Mouse (Mus musculus) Muller cell, postnatal 12 days (primary cell): ENCODE results near the gene Ttll9.
A peak's percentile ranks its signal among the peaks of the same experiment; 100 is the strongest.

ENCODE experiments used
- DNase-seq: peaks from one replicate; pipeline ENCODE4 v3.0.0-alpha.2; 2015; ENCODE audit errors: inconsistent ontology term

Ttll9 gene

DNA sequence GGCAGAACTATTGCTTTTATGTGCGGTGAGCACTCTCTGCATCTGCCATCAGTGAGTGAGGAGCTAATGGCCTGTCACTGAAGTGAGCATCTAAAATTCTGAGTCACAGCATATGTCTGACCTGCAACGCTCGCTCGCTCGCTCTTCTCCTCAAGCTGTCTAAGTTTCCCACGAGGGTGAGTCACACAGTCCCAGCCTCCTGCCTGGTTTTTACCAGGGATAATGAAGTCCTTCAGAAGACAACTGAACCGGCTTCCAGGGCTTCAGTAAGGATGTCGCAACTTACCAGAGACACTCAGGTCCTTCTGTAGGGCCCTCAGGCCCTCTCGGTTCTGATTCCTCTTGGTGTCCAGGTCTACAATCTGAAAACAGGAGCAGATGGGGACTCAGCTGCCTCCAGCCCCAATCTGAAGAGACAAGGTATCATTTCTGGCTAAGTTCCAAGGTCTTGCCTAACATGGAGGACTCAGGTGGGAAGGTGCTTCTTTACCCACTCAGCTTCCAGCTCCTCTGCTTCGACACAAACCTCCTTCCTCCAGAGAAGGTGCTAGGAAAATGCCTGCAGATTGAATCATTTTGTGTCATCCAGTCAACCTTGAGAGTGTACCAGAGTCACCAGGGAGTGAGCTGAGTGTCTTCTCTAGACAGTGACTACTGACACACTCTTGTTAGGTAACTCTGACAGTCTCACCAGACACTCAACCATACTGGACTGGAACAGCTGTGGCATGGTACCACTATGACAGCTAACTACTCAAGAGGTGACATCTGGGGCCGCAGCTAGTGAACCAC lies 51.6 kb downstream of the Ttll9 start:
- DNase-seq: peak; percentile 39

GRCm38 (mm10) chr2:153014758-153015593 lies 52.7 kb downstream of the Ttll9 start, which contains the start of gene Pdrg1:
Gene Pdrg1 (minus strand): TSS chr2:153015427.
- DNase-seq: peak; percentile 97

GRCm38 (mm10) chr2:153015804-153016203 lies 53.5 kb downstream of the Ttll9 start:
- no peak for DNase-seq

- DNase-seq: no peak
Measured at GRCm38 (mm10) chr2:153016786-153017185, 54.5 kb downstream of the Ttll9 start.

DNA sequence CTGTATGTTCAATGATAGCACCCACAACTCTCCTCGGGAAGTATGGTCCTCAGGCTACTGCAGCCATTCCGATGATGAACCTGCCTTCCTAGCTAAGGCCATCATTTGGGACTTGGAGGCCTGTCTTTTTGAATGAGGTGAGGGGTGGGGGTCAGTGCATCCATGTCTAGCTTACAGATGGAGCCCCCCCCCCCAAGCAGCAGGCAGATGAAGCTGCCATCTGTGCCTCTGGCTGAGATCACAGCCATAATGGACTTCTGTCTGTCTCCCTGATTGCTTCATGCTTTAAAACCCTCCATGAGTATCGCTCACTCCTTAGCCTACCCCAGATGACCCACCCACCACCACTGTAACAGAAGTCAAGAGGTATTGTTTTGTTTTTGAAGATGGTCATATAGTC lies 57.1 kb downstream of the Ttll9 start:
- DNase-seq: no peak

DNA sequence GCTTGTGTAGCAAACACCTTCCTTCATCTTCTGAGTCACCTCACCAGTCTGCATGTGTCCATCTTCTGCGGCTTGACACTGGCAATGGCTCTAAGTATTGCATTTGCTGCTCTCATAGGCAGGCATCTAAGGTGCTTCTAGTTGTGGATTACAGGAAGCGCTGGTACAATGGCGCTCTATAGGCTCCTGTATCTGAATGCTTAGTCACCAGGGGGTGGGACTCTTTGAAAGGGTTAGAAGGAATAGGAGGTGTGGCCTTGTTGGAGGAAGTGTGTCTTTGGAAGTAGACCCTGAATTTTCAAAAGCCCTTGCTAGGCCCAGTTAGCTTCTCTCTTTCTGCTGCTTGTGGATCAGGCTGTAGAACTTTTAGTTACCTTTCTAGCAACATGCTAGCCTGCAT lies 58.9 kb downstream of the Ttll9 start:
- no peak for DNase-seq

DNA sequence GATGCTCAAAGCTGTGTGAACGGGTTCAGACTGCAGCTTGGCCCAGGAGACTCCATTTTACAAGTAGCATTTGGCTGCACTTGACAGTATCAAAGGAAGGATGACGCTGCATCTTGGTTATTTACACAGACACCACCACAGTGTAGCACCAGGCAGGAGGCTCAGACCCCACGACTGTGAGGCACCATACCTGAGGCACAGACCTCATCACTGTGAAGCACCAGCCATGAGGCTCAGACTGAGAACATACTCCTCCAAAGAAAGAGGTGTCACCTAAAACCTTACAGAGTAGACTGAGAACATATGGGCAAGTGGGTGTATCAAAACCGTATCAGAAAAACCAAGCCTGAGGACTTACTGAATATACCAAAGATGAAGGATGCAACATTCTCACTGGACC lies 60.6 kb downstream of the Ttll9 start:
- no peak for DNase-seq

GRCm38 (mm10) chr2:153026052-153026451 lies 63.8 kb downstream of the Ttll9 start:
- DNase-seq: no peak

GRCm38 (mm10) chr2:153027501-153027900 lies 65.2 kb downstream of the Ttll9 start:
- no peak for DNase-seq

- DNase-seq: no peak
Measured at GRCm38 (mm10) chr2:153030422-153030821, 68.1 kb downstream of the Ttll9 start.

DNA sequence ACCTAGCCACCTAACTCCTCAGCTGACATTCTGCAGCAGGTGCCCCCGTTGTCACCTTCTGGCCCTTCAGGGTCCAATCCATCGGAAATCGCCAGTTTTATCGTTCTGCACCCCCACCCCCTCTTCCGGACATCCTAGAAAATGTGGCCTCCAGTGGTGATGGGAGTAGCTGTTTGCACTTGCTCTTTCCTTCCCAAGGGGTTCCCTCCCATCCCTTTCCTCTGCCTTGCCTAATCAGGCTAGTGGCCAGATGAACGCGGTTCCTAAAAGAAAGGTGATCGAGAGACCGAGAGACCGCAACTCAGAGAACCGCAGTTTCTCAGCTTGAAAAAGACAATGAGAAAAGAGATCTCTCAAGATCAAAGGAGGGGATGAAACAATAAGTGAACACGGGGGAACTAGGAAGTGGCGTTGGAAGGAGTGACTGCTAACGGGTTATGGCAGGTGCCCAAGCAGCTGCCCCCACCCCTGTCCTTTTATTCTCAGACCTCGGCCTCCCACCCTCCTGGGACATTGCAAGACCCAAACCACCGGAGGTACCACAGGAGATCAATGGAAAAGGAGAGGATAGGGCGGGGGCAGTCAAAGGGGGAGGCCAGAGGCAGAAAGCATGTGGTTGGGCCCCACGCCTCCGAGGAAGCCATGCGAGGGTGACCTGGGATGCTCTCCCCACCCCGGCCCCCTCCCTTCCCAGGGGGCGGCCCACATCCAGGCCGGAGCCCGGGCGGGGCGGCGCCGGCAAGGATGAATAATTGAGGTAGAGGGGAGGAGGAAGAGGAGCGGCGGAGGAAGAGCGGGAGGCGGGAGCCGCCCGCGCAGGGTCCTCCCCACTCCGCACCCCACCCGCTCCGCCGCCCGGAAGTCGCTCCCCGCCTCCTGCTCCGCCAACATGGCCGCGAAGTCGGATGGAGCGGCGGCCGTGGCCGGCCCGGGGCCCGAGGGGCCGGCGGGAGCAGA lies 69.1 kb downstream of the Ttll9 start, which contains the start of gene Xkr7:
Xkr7 (plus strand) TSS at position 727 of the 957 bp plus-strand sequence.
- DNase-seq: no peak

GRCm38 (mm10) chr2:153032083-153032842 lies 70.0 kb downstream of the Ttll9 start:
- peak; percentile 80 for DNase-seq

DNA sequence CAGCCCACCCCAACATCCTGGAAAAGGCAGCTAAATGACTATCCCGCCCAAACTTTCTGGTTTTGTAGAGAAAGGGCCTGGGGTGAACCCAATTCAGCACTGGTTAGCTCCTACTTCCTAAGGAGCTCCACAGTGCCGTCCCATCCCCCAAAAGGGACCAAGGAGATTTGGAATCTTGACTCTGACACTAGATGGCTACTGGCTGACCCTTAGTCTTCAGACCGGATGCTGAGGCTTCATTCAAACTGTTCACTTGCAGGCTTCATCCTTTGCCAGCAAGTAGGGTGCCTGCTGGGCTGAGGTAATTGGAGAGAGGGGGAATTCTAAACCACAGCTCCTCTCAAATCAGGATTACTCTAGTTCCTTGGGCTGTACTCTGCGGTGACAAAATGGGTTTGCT lies 70.7 kb downstream of the Ttll9 start:
- no peak for DNase-seq

DNA sequence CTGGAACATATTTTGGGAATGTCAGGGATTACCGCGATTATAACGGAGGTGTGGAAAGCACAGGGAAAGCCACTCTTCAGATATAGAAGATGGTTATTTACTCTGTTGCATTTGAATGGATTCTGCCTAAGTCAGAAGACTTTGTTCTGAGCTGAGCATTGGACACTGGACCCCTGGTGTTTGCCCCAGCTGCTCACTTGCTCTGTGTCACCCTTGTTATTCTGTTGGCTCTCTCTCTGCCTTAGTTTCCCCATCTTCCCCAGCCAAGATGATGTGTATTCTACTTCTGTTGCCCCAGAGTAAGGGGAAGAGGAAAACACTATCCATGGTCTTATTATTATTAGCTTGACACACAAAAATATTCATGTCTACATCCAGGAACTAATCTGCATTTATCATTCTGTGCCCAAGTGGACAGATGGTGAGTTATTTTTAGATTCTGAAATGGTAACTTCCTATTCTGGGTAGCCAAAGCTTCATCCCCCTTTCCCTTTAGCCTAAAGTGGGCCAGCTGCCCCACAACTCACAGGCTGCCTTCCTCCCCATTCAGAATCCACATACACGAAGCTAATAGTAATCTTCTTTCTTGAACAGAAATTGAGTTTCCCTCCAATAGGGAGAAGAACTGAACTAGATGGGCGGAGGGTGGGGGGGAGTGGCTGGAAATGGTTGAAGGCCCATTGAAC lies 71.4 kb downstream of the Ttll9 start:
- DNase-seq: no peak

DNA sequence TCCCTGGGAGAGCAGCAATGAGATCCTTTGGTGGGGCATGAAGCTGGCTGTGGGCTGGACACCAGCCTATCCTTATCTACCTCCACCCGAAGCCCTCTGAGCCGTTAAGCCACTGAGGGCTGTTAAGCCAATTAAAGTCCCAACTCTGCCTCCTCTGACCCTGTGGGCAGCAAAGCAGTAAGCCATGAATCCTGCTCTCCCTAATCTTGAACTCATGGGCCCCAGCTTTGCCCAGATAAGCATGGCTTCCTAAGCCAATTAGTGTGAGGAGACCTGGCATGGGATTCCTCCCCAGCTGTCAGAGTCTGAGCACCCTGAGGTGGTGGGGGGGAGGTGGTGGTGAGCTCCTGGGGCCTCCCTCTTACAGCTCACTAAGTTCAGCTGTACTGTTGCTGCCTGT lies 74.4 kb downstream of the Ttll9 start:
- no peak for DNase-seq

- no peak for DNase-seq
Measured at GRCm38 (mm10) chr2:153043886-153044285, 81.6 kb downstream of the Ttll9 start.

DNA sequence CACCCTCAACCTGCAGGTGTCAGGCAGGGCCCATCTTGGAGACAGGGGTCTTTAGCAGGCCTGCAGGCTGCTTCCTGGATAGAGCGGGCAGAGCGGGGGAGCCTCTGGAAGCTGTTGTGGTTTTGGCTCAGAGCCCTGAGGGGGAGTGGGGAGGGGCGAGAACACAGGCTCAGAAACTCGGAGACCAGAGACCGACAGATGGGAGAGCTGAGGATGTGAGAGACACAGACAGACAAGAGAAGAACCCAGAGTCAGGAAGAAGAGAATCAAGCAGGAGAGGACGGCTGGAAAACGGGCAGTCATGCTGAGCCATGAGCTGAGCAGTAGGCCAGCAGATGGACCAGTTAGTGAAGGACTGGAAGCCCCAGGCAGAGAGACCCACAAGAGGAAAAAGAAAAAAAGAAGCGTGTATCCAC lies 83.6 kb downstream of the Ttll9 start:
- peak; percentile 1 for DNase-seq

DNA sequence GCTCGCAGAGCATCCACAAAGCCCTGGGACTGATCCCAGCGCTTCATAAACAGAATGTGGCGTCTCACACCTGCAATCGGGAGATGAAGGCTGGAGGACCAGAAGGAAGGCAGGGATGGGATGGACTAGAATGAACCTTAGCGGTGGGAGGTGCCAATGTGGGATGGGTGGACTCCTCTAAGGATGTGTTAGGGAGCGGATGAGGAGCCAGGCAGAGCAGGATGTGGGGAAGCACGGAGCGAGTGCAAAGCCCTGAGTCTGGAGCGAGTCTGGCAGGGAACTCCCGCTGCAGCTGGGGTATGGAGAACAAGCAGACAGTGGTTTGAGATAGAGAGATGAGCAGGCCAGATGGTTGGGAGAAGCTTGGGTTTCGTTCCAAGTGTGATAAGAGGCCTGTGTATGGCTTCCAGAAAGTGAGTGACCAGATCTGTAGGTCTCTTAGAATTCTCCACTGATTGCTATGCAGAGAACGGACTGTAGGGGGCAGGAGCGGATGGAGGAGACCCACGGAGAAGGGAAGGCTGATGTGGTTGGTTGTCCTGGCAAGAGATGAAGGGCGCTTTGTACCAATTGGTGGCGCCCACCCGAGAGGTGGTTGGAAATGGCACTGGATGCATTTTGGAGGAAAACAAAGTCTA lies 85.7 kb downstream of the Ttll9 start:
- DNase-seq: peak; percentile 26

- peak; percentile 57 for DNase-seq
Measured at GRCm38 (mm10) chr2:153049288-153049996, 87.2 kb downstream of the Ttll9 start.
